Mouse (Mus musculus): ENCODE results near the gene Slc25a33. TPM values are rescaled to one million over a fixed set of nuclear protein-coding genes. Genes with fewer than 3 reads are reported as not detected.
A peak's percentile ranks its signal among the peaks of the same experiment; 100 is the strongest.

Slc25a33 gene
- total RNA-seq (2021): 30.6 and 36.6 TPM in 2 replicates
- long read RNA-seq, experiment 1, transcript Slc25a33-201 (7 exons, 1,887 nt): major isoform, 86 of 93 reads
- long read RNA-seq, experiment 1, partial matches to known transcripts: 1 of 93 reads
- long read RNA-seq, experiment 1, other reads (novel, unspliced or antisense): 6 of 93 reads
- long read RNA-seq, experiment 2, transcript Slc25a33-201 (7 exons, 1,887 nt): major isoform, 66 of 68 reads
- long read RNA-seq, experiment 2, partial matches to known transcripts: 1 of 68 reads
- long read RNA-seq, experiment 2, other reads (novel, unspliced or antisense): 1 of 68 reads

DNA sequence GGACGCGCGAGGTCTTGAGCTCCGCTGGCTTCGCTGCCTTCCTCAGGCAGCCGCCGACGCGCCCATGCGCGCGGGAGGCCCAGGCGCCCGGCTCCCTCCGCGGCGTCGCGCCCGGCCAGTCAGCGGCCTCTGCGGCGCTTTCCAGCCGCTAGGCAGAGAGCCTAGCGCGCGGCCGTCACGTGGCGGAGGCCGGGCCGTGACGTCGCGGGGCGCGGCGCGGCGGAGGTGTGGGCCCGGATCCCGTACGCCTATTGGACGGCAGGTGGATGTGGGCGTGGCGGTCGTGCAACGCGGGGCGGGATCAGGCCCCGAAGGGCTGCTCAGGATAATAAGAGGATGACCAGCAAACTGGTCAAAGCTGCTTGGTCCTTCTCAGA, at the start of gene Slc25a33:
Slc25a33 (minus strand) TSS at position 184 of the 377 bp plus-strand sequence.
- peak; percentile 98 for DNase-seq

DNA sequence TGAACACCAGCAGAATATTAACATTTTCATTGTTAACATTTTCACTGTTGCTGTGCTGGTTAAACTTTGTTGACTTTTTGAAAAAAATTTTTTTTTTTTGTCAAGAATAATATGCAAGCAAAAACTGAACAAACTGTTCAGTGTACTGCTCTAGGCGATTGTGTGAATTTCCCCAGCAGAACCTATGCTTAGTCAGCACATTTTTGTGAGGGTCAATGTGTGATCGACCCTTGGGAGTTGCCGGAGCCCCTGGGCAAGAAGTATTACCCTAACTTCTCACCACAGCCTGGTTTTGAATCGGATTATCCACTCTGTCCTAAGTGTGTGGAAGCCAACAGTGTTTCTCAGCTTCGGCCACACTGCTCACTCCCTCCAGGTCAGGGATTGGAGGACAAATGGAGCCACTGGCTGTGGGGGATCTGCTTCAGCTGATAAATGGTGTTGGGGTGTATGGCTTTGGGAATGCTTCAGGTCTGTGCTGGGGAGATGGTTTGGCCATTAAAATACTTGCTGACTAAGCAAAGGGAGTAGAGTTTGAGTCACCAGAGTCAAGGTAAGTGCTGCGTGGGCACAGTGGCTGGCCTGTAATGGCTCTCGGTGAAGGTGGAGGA, 48.6 kb upstream of the Slc25a33 start:
- no peak for DNase-seq

DNA sequence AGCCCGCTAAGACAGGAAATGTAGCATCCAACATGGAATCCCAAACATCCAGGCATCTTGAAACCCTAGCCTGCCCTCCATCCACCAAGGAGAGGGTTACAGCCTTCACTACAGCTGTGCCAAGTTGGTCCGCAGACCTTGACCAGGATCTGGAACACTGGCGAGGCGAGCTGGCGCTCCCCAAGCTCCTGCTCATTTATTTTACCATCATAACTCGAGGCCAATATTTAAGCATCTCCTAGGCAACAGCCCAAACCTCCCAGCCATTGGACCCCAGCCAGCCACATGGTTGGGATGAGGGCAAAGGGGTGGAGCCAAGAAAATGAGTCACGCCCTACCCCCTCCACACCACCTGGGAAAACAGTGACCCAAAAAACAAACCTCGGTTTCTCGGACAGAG, 48.0 kb upstream of the Slc25a33 start:
- DNase-seq: peak; percentile 93

- peak; percentile 93 for DNase-seq
Measured at GRCm38 (mm10) chr4:149820569-149820968, 46.5 kb upstream of the Slc25a33 start.

- no peak for DNase-seq
Measured at GRCm38 (mm10) chr4:149819195-149819594, 45.1 kb upstream of the Slc25a33 start.

- DNase-seq: peak; percentile 17
Measured at GRCm38 (mm10) chr4:149816598-149816997, 42.5 kb upstream of the Slc25a33 start.

DNA sequence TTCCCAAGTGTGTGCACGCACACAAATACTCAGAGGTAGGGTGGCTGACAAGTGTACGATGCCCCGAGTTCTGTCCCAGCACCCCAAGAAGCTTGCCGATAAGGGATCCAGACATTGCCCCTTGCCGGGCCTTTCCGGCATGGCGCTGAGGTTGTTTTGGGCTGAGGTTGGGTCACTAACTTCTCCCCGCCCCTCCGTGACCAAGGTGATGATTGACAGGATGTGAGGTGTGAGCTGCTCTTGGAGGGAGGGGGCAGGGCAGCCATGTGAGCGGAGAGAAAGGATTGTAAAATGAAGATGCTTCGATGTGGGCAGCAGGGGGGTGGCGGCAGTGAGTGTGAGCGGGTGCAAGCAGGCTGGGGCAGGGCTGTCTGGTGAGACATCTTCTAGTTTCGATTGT, 41.5 kb upstream of the Slc25a33 start:
- DNase-seq: peak; percentile 4

DNA sequence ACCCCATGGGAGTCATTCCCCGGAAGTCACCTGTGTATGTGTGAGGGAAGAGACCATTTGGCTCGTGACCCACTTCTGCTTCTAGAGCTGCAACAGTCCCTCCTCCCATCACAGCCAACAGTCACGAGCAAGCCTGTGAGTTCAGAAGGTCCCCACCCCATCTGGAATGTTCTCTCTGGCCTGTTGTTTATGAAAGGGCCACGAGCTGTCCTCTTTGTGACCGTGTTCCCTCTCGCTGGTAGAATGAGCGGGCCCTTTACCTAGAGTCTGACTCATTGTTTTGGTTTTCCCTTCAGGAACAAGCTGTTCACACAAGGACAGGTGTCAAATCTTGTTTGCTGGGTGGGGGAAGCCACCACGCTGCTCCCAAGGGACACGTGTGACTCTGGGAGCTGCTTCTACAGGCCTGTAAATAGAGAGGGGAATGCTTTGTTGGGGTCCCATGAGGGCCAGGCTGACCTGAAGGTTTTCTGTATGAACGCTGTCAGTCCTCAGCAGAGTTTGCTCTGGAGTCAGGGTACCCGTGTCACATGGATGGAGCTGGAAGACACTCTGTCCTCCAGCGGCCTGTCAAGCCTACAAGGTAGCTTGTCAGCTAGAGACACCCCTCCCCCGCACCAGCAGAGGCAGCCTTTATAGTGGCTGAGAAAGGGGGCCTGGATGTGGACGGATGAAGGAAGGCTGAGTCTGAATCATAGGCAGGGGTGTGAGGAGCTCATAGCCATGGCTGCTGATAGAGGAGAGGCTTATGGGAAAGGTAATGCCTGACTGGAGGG, 39.5 kb upstream of the Slc25a33 start:
- peak; percentile 19 for DNase-seq

DNA sequence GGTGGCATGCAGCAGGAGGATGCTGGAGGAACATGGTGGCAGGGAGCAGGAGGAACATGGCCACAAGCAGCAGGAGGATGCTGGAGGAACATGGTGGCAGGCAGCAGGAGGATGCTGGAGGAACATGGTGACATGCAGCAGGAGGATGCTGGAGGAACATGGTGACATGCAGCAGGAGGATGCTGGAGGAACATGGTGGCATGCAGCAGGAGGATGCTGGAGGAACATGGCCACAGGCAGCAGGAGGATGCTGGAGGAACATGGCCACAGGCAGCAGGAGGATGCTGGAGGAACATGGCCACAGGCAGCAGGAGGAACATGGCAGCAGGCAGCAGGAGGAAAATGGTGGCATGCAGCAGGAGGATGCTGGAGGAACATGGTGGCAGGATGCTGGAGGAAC, 36.3 kb upstream of the Slc25a33 start:
- DNase-seq: peak; percentile 41

- DNase-seq: peak; percentile 10
Measured at GRCm38 (mm10) chr4:149808584-149809227, 34.6 kb upstream of the Slc25a33 start.

GRCm38 (mm10) chr4:149808060-149808567, 34.0 kb upstream of the Slc25a33 start:
- DNase-seq: no peak

- DNase-seq: peak; percentile 96
Measured at GRCm38 (mm10) chr4:149806699-149807381, 32.8 kb upstream of the Slc25a33 start.

DNA sequence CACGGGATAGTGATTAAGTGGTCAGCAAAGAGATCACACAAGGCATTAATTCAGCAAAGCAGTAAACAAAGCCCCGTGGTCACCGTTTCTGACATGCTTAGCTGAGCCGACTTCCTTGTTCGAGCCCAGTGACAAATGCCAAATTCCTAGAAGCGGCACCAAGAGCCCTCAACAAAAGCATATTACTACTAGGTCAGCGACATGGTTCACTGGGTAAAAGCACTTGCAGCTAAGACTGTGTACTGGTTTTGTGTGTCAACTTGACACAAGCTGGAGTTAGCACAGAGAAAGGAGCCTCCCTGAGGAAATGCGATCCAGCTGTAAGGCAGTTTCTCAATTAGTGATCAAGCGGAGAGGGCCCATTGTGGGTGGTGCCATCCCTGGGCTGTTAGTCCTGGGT, 28.2 kb upstream of the Slc25a33 start:
- peak; percentile 9 for DNase-seq

DNA sequence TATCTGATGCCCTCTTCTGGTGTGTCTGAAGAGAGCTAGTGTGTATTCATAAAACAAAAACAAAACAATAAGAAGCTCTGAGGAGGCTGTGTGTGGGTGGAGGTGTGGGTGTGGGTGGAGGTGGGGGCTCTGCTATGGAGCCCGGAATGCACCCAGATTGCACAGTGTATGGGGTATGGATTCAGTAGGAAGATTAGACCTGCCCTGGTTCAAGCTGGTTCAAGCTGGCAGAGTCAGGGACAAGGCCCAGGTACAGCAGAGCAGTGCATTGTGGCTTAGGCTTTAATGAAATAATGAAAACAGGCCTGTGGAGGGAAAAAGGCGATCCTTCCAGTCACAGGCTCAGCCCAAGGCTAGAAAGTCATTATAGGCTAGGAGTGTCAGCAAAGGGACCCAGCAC, 26.5 kb upstream of the Slc25a33 start:
- peak; percentile 4 for DNase-seq

- peak; percentile 80 for DNase-seq
Measured at GRCm38 (mm10) chr4:149800172-149800464, 26.0 kb upstream of the Slc25a33 start.

DNA sequence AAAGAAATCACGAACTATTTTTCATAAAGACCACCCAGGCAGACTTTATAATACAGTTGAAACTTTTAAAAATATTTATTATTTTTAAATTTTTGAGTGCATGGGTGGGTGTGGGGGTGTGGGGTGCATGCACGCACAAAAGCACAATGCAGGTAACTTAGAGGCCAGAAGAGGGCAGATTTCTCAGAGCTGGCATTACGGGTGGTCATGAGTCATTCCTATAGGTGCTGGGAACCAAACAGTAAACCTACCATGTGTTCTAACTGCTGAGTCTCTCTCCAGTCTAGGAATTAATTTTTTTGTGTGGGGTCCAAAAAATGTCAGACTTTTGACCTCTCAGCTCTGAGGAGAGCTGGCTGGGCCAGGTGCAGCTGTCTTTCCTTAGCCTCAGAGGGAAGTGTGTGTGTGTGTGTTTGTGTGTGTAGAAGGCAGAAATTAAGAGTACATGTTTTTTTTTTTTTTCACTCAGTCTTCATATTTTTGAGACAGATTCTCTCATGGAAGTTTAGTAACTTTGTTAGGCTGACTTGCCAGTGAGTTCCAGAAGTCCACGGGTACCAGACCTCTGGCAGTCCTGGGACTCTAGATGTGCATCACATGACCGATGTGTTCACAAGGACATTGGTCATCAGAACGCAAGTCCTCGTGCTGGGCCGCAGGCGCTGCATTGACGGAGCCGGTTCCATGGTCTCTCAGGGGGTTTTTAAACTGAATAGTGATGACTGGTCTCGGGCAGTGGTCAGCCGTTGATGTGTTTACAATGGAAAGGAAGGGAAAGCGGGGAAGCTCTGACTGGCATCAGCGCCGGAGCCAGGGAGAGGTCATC, 25.5 kb upstream of the Slc25a33 start:
- DNase-seq: no peak

DNA sequence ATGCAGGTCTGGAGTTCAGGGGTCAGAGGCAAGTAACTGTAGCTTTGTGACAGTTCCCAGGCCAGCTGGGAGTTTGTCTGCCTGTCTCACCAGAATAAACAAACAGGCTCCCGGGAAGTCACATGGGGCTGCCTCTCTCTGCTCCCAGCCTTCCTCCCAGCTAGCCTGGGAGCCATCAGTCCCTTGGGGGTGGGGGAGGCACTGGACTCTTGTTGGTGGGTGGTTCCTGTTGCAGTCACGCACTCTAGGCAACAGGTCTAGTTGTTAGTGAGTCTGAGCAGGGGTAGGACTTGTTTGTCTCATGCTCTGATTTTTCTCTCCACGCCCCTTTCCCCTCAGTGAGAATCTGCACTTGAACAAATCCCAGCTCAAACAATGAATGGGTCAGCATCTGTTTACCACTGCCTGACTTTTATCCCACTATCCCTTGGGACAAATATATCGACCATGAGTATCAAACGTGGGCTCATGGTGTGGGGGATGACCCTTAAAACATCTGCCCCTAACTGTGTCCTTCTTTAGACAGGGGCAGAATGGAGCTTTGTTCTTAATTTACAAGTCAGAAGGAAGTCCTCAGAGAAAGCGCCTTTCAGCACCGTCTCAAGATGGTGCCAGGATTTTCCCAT, 24.7 kb upstream of the Slc25a33 start:
- DNase-seq: peak; percentile 21

GRCm38 (mm10) chr4:149798116-149798515, 24.0 kb upstream of the Slc25a33 start:
- peak; percentile 3 for DNase-seq

GRCm38 (mm10) chr4:149797220-149797610, 23.1 kb upstream of the Slc25a33 start:
- DNase-seq: peak; percentile 15

DNA sequence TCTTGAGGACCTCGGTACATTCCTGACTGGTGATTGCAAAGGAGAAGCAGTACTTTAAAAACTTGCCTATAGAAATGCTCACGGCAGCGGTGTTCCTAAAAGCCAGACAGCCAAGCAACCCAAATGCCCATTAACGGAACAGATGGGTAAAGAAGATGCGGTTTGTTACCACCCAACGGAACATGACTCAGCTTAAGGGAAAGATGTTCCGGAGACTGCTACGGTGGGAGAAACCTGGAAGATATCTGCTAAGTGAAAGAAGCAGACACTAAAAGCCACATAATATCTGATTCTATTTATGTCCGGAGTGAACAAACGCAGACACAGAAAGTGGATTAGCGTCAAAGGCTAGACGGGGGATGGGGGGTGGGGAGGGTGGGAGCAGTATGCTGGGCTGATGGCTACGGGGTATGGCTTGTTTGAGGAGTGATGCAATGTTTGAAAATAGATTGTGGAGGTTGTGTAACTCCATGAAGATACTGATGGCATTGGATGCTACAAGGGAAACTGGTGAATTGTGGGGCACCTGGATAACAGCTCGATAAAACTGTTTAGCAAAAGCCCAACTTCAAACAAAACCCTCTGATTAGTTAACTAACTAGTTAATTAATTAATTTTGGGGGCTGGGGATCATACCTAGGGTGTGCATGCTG, 22.6 kb upstream of the Slc25a33 start:
- no peak for DNase-seq

Data from adrenal gland, postnatal 14 days (tissue).